Mouse (Mus musculus): ENCODE data around the gene Thbs3. TPM values are rescaled to one million over a fixed set of nuclear protein-coding genes. Genes with fewer than 3 reads are reported as not detected.

Gene Thbs3
- total RNA-seq, 1 experiment, result 36.9 TPM

- H3K4me1 ChIP-seq (ENCODE audit: control insufficient read depth in 2 of 2, insufficient read depth in 2 of 2, low read length in 2 of 2, poor library complexity in 1 of 2), result peaks cover 1 to 11% of the 10 kb centered on the region in 2 experiments; a peak in 3 of 4 replicates
- no peaks in the 10 kb centered on the region for H3K9me3 ChIP-seq (ENCODE audit: control insufficient read depth, insufficient read depth, low read depth, low read length)
- H3K27ac ChIP-seq (ENCODE audit: insufficient read depth, low read depth, low read length, poor library complexity, severe bottlenecking), result no peak overlapping the region
- no peak overlapping the region for H3K4me3 ChIP-seq (ENCODE audit: insufficient read depth in 1 of 2, low read depth in 1 of 2, low read length in 2 of 2, poor library complexity in 1 of 2, severe bottlenecking in 1 of 2)
- DNase-seq (ENCODE audit: low read depth, low spot score), result no peak
- peaks cover 8% of the 10 kb centered on the region; the same call in 1 of the 2 replicates for H3K36me3 ChIP-seq (ENCODE audit: control insufficient read depth, insufficient read depth, low read length, poor library complexity, severe bottlenecking)
- H3K9ac ChIP-seq (ENCODE audit: insufficient read depth, low read depth, low read length, poor library complexity, severe bottlenecking), result no peak overlapping the region
- TF ChIP-seq CHD2 (IDR thresholded peaks at IDR 0.05; ENCODE audit: low read depth, low read length), result no peak
- in situ Hi-C loops (cut with MboI; ENCODE audit: low sequenced_read_pairs in 2 of 2, unreplicated experiment in 2 of 2), result no loop called here
These were observed 15.1 kb upstream of the Thbs3 start for GRCm38 (mm10) chr3:89199839-89200238.

GRCm38 (mm10) chr3:89202253-89203141 is 12.5 kb upstream of the Thbs3 start, which contains the start of gene Gba:
Gene Gba (plus strand): TSS chr3:89202928.
- H3K36me3 ChIP-seq (ENCODE audit: control insufficient read depth, insufficient read depth, low read length, poor library complexity, severe bottlenecking), result peaks cover 24% of the 10 kb centered on the region
- DNase-seq (ENCODE audit: low read depth, low spot score), result peak; percentile 91
- peak within 1 kb of the TSS; percentile 79 for H3K9ac ChIP-seq (ENCODE audit: insufficient read depth, low read depth, low read length, poor library complexity, severe bottlenecking)
- peak within 1 kb of the TSS; percentile 78 to 87 for H3K4me3 ChIP-seq (ENCODE audit: insufficient read depth in 1 of 2, low read depth in 1 of 2, low read length in 2 of 2, poor library complexity in 1 of 2, severe bottlenecking in 1 of 2)
- peak; percentile 95 for TF ChIP-seq HCFC1 (IDR thresholded peaks at IDR 0.05; ENCODE audit: borderline replicate concordance, insufficient read depth, low read length)
- TF ChIP-seq ZNF384 (IDR thresholded peaks at IDR 0.05; ENCODE audit: low read depth, low read length), result no peak
- in situ Hi-C loops (cut with MboI; ENCODE audit: low sequenced_read_pairs in 2 of 2, unreplicated experiment in 2 of 2), result no loop called here
- H3K4me1 ChIP-seq (ENCODE audit: control insufficient read depth in 2 of 2, insufficient read depth in 2 of 2, low read length in 2 of 2, poor library complexity in 1 of 2), result peaks cover 0 to 2% of the 10 kb centered on the region in 2 experiments; a peak in 1 of 4 replicates
- no peak within 1 kb of the TSS for H3K27ac ChIP-seq (ENCODE audit: insufficient read depth, low read depth, low read length, poor library complexity, severe bottlenecking)
- H3K9me3 ChIP-seq (ENCODE audit: control insufficient read depth, insufficient read depth, low read depth, low read length), result no peaks in the 10 kb centered on the region

DNA sequence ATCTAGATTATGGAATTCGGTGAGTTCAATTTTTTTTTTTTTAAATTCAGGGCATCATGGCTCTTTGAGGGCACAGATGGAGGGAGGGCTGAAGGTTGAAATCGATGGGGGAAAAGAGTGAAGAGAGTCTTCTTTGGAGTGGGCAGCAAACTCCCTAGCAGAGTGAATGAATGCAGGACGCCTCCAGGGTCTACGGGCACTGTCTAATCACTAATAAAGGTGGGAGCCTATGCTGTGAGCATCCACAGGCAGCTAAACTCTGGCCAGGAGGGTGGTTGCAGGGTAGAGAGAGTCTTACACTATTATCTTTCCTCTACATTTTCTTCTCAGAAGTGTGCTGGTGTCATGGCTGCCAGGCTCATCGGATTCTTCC is 11.9 kb upstream of the Thbs3 start:
- in situ Hi-C loops (cut with MboI; ENCODE audit: low sequenced_read_pairs in 2 of 2, unreplicated experiment in 2 of 2), result no loop called here
- peaks cover 0 to 2% of the 10 kb centered on the region in 2 experiments; a peak in 1 of 4 replicates for H3K4me1 ChIP-seq (ENCODE audit: control insufficient read depth in 2 of 2, insufficient read depth in 2 of 2, low read length in 2 of 2, poor library complexity in 1 of 2)
- no peaks in the 10 kb centered on the region for H3K9me3 ChIP-seq (ENCODE audit: control insufficient read depth, insufficient read depth, low read depth, low read length)
- H3K4me3 ChIP-seq (ENCODE audit: insufficient read depth in 1 of 2, low read depth in 1 of 2, low read length in 2 of 2, poor library complexity in 1 of 2, severe bottlenecking in 1 of 2), result peak overlapping the region; percentile 78 to 87
- no peak overlapping the region for H3K27ac ChIP-seq (ENCODE audit: insufficient read depth, low read depth, low read length, poor library complexity, severe bottlenecking)
- H3K36me3 ChIP-seq (ENCODE audit: control insufficient read depth, insufficient read depth, low read length, poor library complexity, severe bottlenecking), result peaks cover 30% of the 10 kb centered on the region
- TF ChIP-seq ZNF384 (IDR thresholded peaks at IDR 0.05; ENCODE audit: low read depth, low read length), result no peak
- no peak for TF ChIP-seq ZC3H11A (IDR thresholded peaks at IDR 0.05; ENCODE audit: borderline replicate concordance, low read depth, low read length)
- no peak for TF ChIP-seq MAFK (IDR thresholded peaks at IDR 0.05; ENCODE audit: insufficient read depth, low read depth, low read length)
- TF ChIP-seq CHD2 (IDR thresholded peaks at IDR 0.05; ENCODE audit: low read depth, low read length), result no peak
- TF ChIP-seq HCFC1 (IDR thresholded peaks at IDR 0.05; ENCODE audit: borderline replicate concordance, insufficient read depth, low read length), result no peak
- DNase-seq (ENCODE audit: low read depth, low spot score), result no peak
- H3K9ac ChIP-seq (ENCODE audit: insufficient read depth, low read depth, low read length, poor library complexity, severe bottlenecking), result peak overlapping the region; percentile 79

- H3K9ac ChIP-seq (ENCODE audit: insufficient read depth, low read depth, low read length, poor library complexity, severe bottlenecking), result no peak overlapping the region
- no peak for TF ChIP-seq CHD2 (IDR thresholded peaks at IDR 0.05; ENCODE audit: low read depth, low read length)
- TF ChIP-seq ZNF384 (IDR thresholded peaks at IDR 0.05; ENCODE audit: low read depth, low read length), result no peak
- TF ChIP-seq HCFC1 (IDR thresholded peaks at IDR 0.05; ENCODE audit: borderline replicate concordance, insufficient read depth, low read length), result no peak
- no peak for TF ChIP-seq MAFK (IDR thresholded peaks at IDR 0.05; ENCODE audit: insufficient read depth, low read depth, low read length)
- TF ChIP-seq ZC3H11A (IDR thresholded peaks at IDR 0.05; ENCODE audit: borderline replicate concordance, low read depth, low read length), result no peak
- DNase-seq (ENCODE audit: low read depth, low spot score), result no peak
- H3K9me3 ChIP-seq (ENCODE audit: control insufficient read depth, insufficient read depth, low read depth, low read length), result no peaks in the 10 kb centered on the region
- H3K4me1 ChIP-seq (ENCODE audit: control insufficient read depth in 2 of 2, insufficient read depth in 2 of 2, low read length in 2 of 2, poor library complexity in 1 of 2), result peaks cover 0 to 2% of the 10 kb centered on the region in 2 experiments; a peak in 1 of 4 replicates
- H3K27ac ChIP-seq (ENCODE audit: insufficient read depth, low read depth, low read length, poor library complexity, severe bottlenecking), result no peak overlapping the region
- no peak overlapping the region for H3K4me3 ChIP-seq (ENCODE audit: insufficient read depth in 1 of 2, low read depth in 1 of 2, low read length in 2 of 2, poor library complexity in 1 of 2, severe bottlenecking in 1 of 2)
- peaks cover 56% of the 10 kb centered on the region for H3K36me3 ChIP-seq (ENCODE audit: control insufficient read depth, insufficient read depth, low read length, poor library complexity, severe bottlenecking)
- in situ Hi-C loops (cut with MboI; ENCODE audit: low sequenced_read_pairs in 2 of 2, unreplicated experiment in 2 of 2), result no loop called here
These were observed 8.9 kb upstream of the Thbs3 start for GRCm38 (mm10) chr3:89206079-89206478.
